Mouse (Mus musculus) heart, embryonic 14.5 days (tissue): ENCODE measurements around the gene Adat3. TPM values are rescaled to one million over a fixed set of nuclear protein-coding genes. Genes with fewer than 3 reads are reported as not detected.
A peak's percentile ranks its signal among the peaks of the same experiment; 100 is the strongest.

Experiments
- ATAC-seq: fragments of 200-750 bp; cut with Nextera tagmentation; 2 replicates; pipeline ENCODE4 v1.8.0; 2017; ENCODE audit warnings: low read depth, moderate TSS enrichment; ENCODE audit not compliant: insufficient number of reproducible peaks, insufficient read depth, low FRiP score
- H3K27ac ChIP-seq, 2 experiments: fragments of 200-500 bp in 1 of 2; fragments of 300-500 bp in 1 of 2; sonication (generic) in 1 of 2; replicated peaks in 1 of 2; 2 replicates each; pipeline ENCODE4 v1.5.1; 2012 to 2014; ENCODE audit warnings: low read depth in 2 of 2, low read length in 2 of 2, control low read depth in 1 of 2, mild to moderate bottlenecking in 1 of 2, mixed read lengths in 1 of 2; ENCODE audit not compliant: control insufficient read depth in 1 of 2, insufficient read depth in 1 of 2
- H3K27me3 ChIP-seq: fragments of 300-500 bp; sonication (generic); 2 replicates; pipeline ENCODE4 v1.6.1; 2014; ENCODE audit warnings: mild to moderate bottlenecking, low read length, control low read depth; ENCODE audit not compliant: control insufficient read depth, insufficient read depth
- H3K36me3 ChIP-seq: fragments of 300-500 bp; sonication (generic); 2 replicates; pipeline ENCODE4 v1.6.1; 2014; ENCODE audit warnings: mild to moderate bottlenecking, control low read depth, low read length, mixed read lengths; ENCODE audit not compliant: control insufficient read depth, insufficient read depth
- H3K4me1 ChIP-seq, 2 experiments: fragments of 200-500 bp in 1 of 2; fragments of 300-500 bp in 1 of 2; sonication (generic) in 1 of 2; 2 replicates each; pipeline ENCODE4 v1.6.1; 2012 to 2014; ENCODE audit warnings: low read length in 2 of 2, control low read depth in 1 of 2, mixed read lengths in 1 of 2; ENCODE audit not compliant: control insufficient read depth in 2 of 2, insufficient read depth in 2 of 2
- H3K4me2 ChIP-seq: fragments of 300-500 bp; sonication (generic); 2 replicates; pipeline ENCODE4 v1.6.1; 2014; ENCODE audit warnings: mild to moderate bottlenecking, low read length
- H3K4me3 ChIP-seq, 2 experiments: fragments of 200-500 bp in 1 of 2; fragments of 300-500 bp in 1 of 2; sonication (generic) in 1 of 2; 2 replicates each; pipeline ENCODE4 v1.5.1; 2012 to 2014; ENCODE audit warnings: low read length in 2 of 2, mild to moderate bottlenecking in 2 of 2, control low read depth in 1 of 2, low read depth in 1 of 2, moderate library complexity in 1 of 2; ENCODE audit not compliant: control insufficient read depth in 1 of 2, insufficient read depth in 1 of 2
- H3K9ac ChIP-seq: fragments of 300-500 bp; sonication (generic); 2 replicates; pipeline ENCODE4 v1.6.1; 2014; ENCODE audit warnings: mild to moderate bottlenecking, low read length
- H3K9me3 ChIP-seq: fragments of 300-500 bp; sonication (generic); 2 replicates; pipeline ENCODE4 v1.6.1; 2016; ENCODE audit warnings: low read length, control low read depth; ENCODE audit not compliant: control insufficient read depth
- WGBS: fragments of 180-500 bp; shearing (Covaris S2); extraction: QIAGEN DNeasy Blood & Tissue Kit; methylation state at CpG from one replicate; pipeline ENCODE4 v1.1.7; 2014; 5-methylcytosine and 5-hydroxymethylcytosine counted together
- polyA plus RNA-seq: library from polyadenylated mRNA; unstranded; fragments of >200 nt; fragmentation: Nextera tagmentation; extraction: Ambion mirVana; gene quantifications from 2 replicates; pipeline ENCODE4 v1.2.1, GENCODE M21; 2014

Adat3 gene
- 2.6 and 3.6 TPM in 2 replicates for polyA plus RNA-seq

- ATAC-seq: peak; percentile 89
- peaks cover 10 to 13% of the 10 kb centered on the region in 2 experiments for H3K4me1 ChIP-seq
- WGBS: under 1% methylated on average over 54 of the region's 54 CpGs
- peak within 1 kb of the TSS; percentile 82 for H3K9ac ChIP-seq
- H3K36me3 ChIP-seq: peaks cover 18% of the 10 kb centered on the region
- peak within 1 kb of the TSS; percentile 94 for H3K4me2 ChIP-seq
- H3K9me3 ChIP-seq: no peaks in the 10 kb centered on the region
- H3K4me3 ChIP-seq: peak within 1 kb of the TSS; percentile 79 to 85
- no peaks in the 10 kb centered on the region for H3K27me3 ChIP-seq
- peak within 1 kb of the TSS; percentile 72 to 80 for H3K27ac ChIP-seq
Measured at GRCm38 (mm10) chr10:80602698-80603325, at the start of gene Adat3, which contains the start of gene Scamp4. TSS of gene Adat3 (plus strand) at chr10:80602880. TSS of gene Scamp4 (plus strand) at chr10:80602872.

- peak overlapping the region; percentile 44 for H3K9ac ChIP-seq
- H3K4me1 ChIP-seq: peaks cover 21 to 33% of the 10 kb centered on the region in 2 experiments
- ATAC-seq: no peak
- no peaks in the 10 kb centered on the region for H3K27me3 ChIP-seq
- no peaks in the 10 kb centered on the region for H3K9me3 ChIP-seq
- no peak overlapping the region for H3K4me2 ChIP-seq
- peaks cover 17% of the 10 kb centered on the region for H3K36me3 ChIP-seq
- H3K4me3 ChIP-seq: no peak overlapping the region
- WGBS: 43% methylated on average over 8 of the region's 8 CpGs
- no peak overlapping the region; a peak in 1 of 4 replicates for H3K27ac ChIP-seq
Measured at GRCm38 (mm10) chr10:80553575-80553974, 49.1 kb upstream of the Adat3 start.

GRCm38 (mm10) chr10:80553997-80554396 is 48.7 kb upstream of the Adat3 start:
- H3K4me1 ChIP-seq: peaks cover 21 to 33% of the 10 kb centered on the region in 2 experiments
- H3K4me2 ChIP-seq: no peak overlapping the region
- H3K4me3 ChIP-seq: no peak overlapping the region
- peaks cover 17% of the 10 kb centered on the region for H3K36me3 ChIP-seq
- no peaks in the 10 kb centered on the region for H3K27me3 ChIP-seq
- ATAC-seq: no peak
- H3K9ac ChIP-seq: peak overlapping the region; percentile 44
- 50% methylated on average over 6 of the region's 6 CpGs for WGBS
- no peaks in the 10 kb centered on the region for H3K9me3 ChIP-seq
- H3K27ac ChIP-seq: no peak overlapping the region; a peak in 1 of 4 replicates

GRCm38 (mm10) chr10:80557346-80557965 is 45.2 kb upstream of the Adat3 start:
- H3K9ac ChIP-seq: peak overlapping the region; percentile 51; the same call in 1 of the 2 replicates
- H3K9me3 ChIP-seq: no peaks in the 10 kb centered on the region
- 0 out of 4 replicates have a peak overlapping the region, but pooled peaks of 1 of the 2 experiments have one; percentile 19 for H3K27ac ChIP-seq
- WGBS: 24% methylated on average over 5 of the region's 5 CpGs
- H3K36me3 ChIP-seq: no peaks in the 10 kb centered on the region
- H3K4me2 ChIP-seq: no peak overlapping the region
- no peak for ATAC-seq
- peaks cover 25 to 52% of the 10 kb centered on the region in 2 experiments for H3K4me1 ChIP-seq
- H3K4me3 ChIP-seq: no peak overlapping the region
- H3K27me3 ChIP-seq: no peaks in the 10 kb centered on the region

- Histone ChIP-seq H3K4me3 (no peak overlapping the region), H3K9ac (no peak overlapping the region), H3K36me3 (no peaks in the 10 kb centered on the region), H3K9me3 (no peaks in the 10 kb centered on the region), H3K27ac (no peak overlapping the region), H3K27me3 (no peaks in the 10 kb centered on the region), H3K4me2 (no peak overlapping the region), H3K4me1 (peaks cover 10 to 39% of the 10 kb centered on the region in 2 experiments)
- no peak for ATAC-seq
- WGBS: 92% methylated on average over 7 of the region's 7 CpGs
Measured at GRCm38 (mm10) chr10:80559431-80559830, 43.2 kb upstream of the Adat3 start.

GRCm38 (mm10) chr10:80560621-80561020 is 42.1 kb upstream of the Adat3 start:
- Histone ChIP-seq H3K4me3 (peak overlapping the region; percentile 71 to 98), H3K9ac (peak overlapping the region; percentile 88), H3K27me3 (no peaks in the 10 kb centered on the region), H3K9me3 (no peaks in the 10 kb centered on the region), H3K27ac (no peak overlapping the region), H3K4me1 (peaks cover 10 to 35% of the 10 kb centered on the region in 2 experiments), H3K4me2 (peak overlapping the region; percentile 75), H3K36me3 (0 out of 2 replicates have a peak, but pooled peaks cover 2% of the 10 kb centered on the region)
- no peak for ATAC-seq
- 2% methylated on average over 13 of the region's 13 CpGs for WGBS

- Histone ChIP-seq H3K4me2 (peak within 1 kb of the TSS; percentile 75), H3K27ac (peak within 1 kb of the TSS; percentile 86 to 98), H3K36me3 (0 out of 2 replicates have a peak, but pooled peaks cover 4% of the 10 kb centered on the region), H3K9ac (peak within 1 kb of the TSS; percentile 88), H3K4me3 (peak within 1 kb of the TSS; percentile 71 to 98), H3K27me3 (no peaks in the 10 kb centered on the region), H3K9me3 (no peaks in the 10 kb centered on the region), H3K4me1 (peaks cover 10 to 35% of the 10 kb centered on the region in 2 experiments)
- WGBS: under 1% methylated on average over 69 of the region's 72 CpGs
- peak; percentile 67 for ATAC-seq
Measured at GRCm38 (mm10) chr10:80561116-80561944, 41.4 kb upstream of the Adat3 start, which contains the start of gene Rexo1. TSS of gene Rexo1 (minus strand) at chr10:80561560.
